Mouse (Mus musculus) hindbrain, embryonic 16.5 days (tissue): ENCODE measurements around the gene Erc2. TPM values are rescaled to one million over a fixed set of nuclear protein-coding genes. Genes with fewer than 3 reads are reported as not detected.

ENCODE experiments used
- ATAC-seq: fragments of 200-750 bp; cut with Nextera tagmentation; 2 replicates; pipeline ENCODE4 v1.8.0; 2017; ENCODE audit warnings: moderate TSS enrichment, moderate library complexity
- H3K27ac ChIP-seq: fragments of 300-500 bp; sonication (generic); 2 replicates; pipeline ENCODE4 v1.5.1; 2014; ENCODE audit warnings: low read depth, mild to moderate bottlenecking, control low read depth, low read length, moderate library complexity
- H3K27me3 ChIP-seq: fragments of 300-500 bp; sonication (generic); replicated peaks from 2 replicates; pipeline ENCODE4 v1.6.1; 2014; ENCODE audit warnings: low read length; ENCODE audit not compliant: control insufficient read depth, insufficient read depth
- H3K36me3 ChIP-seq: fragments of 300-500 bp; sonication (generic); 2 replicates; pipeline ENCODE4 v1.6.1; 2014; ENCODE audit warnings: mild to moderate bottlenecking, low read length, moderate library complexity, mixed read lengths; ENCODE audit not compliant: control insufficient read depth, insufficient read depth
- H3K4me1 ChIP-seq: fragments of 300-500 bp; sonication (generic); 2 replicates; pipeline ENCODE4 v1.6.1; 2014; ENCODE audit warnings: low read depth, low read length; ENCODE audit not compliant: control insufficient read depth, insufficient read depth
- H3K4me2 ChIP-seq: fragments of 300-500 bp; sonication (generic); 2 replicates; pipeline ENCODE4 v1.6.1; 2014; ENCODE audit warnings: mild to moderate bottlenecking, low read length, control low read depth, moderate library complexity
- H3K4me3 ChIP-seq: fragments of 300-500 bp; sonication (generic); 2 replicates; pipeline ENCODE4 v1.5.1; 2014; ENCODE audit warnings: mild to moderate bottlenecking, low read length, control low read depth, moderate library complexity
- H3K9ac ChIP-seq: fragments of 300-500 bp; sonication (generic); 2 replicates; pipeline ENCODE4 v1.6.1; 2014; ENCODE audit warnings: low read depth, mild to moderate bottlenecking, control low read depth, low read length, moderate library complexity
- H3K9me3 ChIP-seq: fragments of 300-500 bp; sonication (generic); 2 replicates; pipeline ENCODE4 v1.6.1; 2014; ENCODE audit warnings: mild to moderate bottlenecking, low read length, moderate library complexity; ENCODE audit not compliant: control insufficient read depth
- WGBS: fragments of 180-500 bp; shearing (Covaris S2); extraction: QIAGEN DNeasy Blood & Tissue Kit; methylation state at CpG from one replicate; pipeline ENCODE4 v1.1.7; 2014; 5-methylcytosine and 5-hydroxymethylcytosine counted together
- polyA plus RNA-seq: library from polyadenylated mRNA; unstranded; fragments of >200 nt; fragmentation: Nextera tagmentation; extraction: Ambion mirVana; gene quantifications from 2 replicates; pipeline ENCODE4 v1.2.1, GENCODE M21; 2015

The Erc2 gene
- polyA plus RNA-seq, 1 experiment from 2014 or later: 73.8 TPM

GRCm38 (mm10) chr14:27823048-27823447, 200.8 kb downstream of the Erc2 start:
- H3K36me3 ChIP-seq: no peaks in the 10 kb centered on the region
- WGBS: 65% methylated on average over 3 of the region's 3 CpGs
- no peak overlapping the region for H3K4me3 ChIP-seq
- H3K4me1 ChIP-seq: no peaks in the 10 kb centered on the region
- no peaks in the 10 kb centered on the region for H3K27me3 ChIP-seq
- ATAC-seq: no peak
- no peak overlapping the region for H3K27ac ChIP-seq
- H3K4me2 ChIP-seq: no peak overlapping the region
- no peaks in the 10 kb centered on the region for H3K9me3 ChIP-seq
- H3K9ac ChIP-seq: no peak overlapping the region

- H3K9ac ChIP-seq: no peak overlapping the region
- no peaks in the 10 kb centered on the region for H3K27me3 ChIP-seq
- no peaks in the 10 kb centered on the region for H3K9me3 ChIP-seq
- WGBS: 72% methylated on average over 6 of the region's 6 CpGs
- H3K27ac ChIP-seq: no peak overlapping the region
- H3K36me3 ChIP-seq: no peaks in the 10 kb centered on the region
- H3K4me3 ChIP-seq: no peak overlapping the region
- no peaks in the 10 kb centered on the region for H3K4me1 ChIP-seq
- H3K4me2 ChIP-seq: no peak overlapping the region
- no peak for ATAC-seq
Measured at GRCm38 (mm10) chr14:27823897-27824296, 201.7 kb downstream of the Erc2 start.

DNA sequence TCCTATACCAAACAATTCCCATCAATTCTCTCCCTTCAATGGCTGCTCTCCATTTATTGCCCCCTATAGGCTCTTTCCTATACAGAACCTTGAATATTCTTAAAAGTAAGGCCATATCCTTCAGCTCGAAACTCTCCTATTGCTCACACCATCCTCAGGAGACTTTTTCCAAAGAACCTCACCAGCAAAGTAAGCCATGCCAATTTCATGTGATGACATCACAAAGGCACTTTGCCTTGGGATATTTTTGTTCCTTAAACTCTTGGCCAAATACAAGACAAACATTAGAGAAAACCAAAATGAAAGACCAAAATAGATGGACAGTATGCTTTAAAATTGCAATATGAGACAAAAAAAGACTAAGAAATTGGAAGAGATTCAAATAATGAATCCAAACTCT, 204.6 kb downstream of the Erc2 start:
- Histone ChIP-seq H3K36me3 (no peaks in the 10 kb centered on the region), H3K4me1 (no peaks in the 10 kb centered on the region), H3K4me3 (no peak overlapping the region), H3K27me3 (no peaks in the 10 kb centered on the region), H3K9me3 (no peaks in the 10 kb centered on the region), H3K9ac (no peak overlapping the region), H3K27ac (no peak overlapping the region), H3K4me2 (no peak overlapping the region)
- ATAC-seq: no peak
- WGBS: 80% methylated on average over 1 of the region's 1 CpGs

DNA sequence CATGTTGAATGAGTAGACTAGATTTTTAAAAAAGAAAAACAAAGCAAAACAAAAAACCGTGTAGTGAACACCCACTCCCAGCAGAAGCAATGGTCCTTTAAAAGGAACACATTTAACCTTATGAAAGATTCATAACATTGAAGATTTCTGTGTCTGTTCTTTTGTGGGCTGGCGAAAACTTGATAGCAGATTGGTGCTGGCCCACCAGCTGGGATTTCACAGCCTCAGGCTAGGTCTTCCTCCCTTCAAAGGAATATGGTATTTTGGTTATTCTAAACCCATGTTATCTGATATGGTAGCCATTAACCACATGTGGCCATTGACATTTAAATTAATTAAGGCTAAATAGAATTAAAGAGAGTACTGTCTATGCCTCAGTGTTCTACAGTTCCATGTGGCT, 205.9 kb downstream of the Erc2 start:
- Histone ChIP-seq H3K4me3 (no peak overlapping the region), H3K27ac (no peak overlapping the region), H3K27me3 (no peaks in the 10 kb centered on the region), H3K4me1 (no peaks in the 10 kb centered on the region), H3K4me2 (no peak overlapping the region), H3K36me3 (no peaks in the 10 kb centered on the region), H3K9ac (no peak overlapping the region), H3K9me3 (no peaks in the 10 kb centered on the region)
- WGBS: 51% methylated on average over 2 of the region's 2 CpGs
- no peak for ATAC-seq

- H3K27me3 ChIP-seq: no peaks in the 10 kb centered on the region
- no peak for ATAC-seq
- no peaks in the 10 kb centered on the region for H3K4me1 ChIP-seq
- H3K9ac ChIP-seq: no peak overlapping the region
- H3K9me3 ChIP-seq: no peaks in the 10 kb centered on the region
- H3K36me3 ChIP-seq: no peaks in the 10 kb centered on the region
- no peak overlapping the region for H3K27ac ChIP-seq
- 75% methylated on average over 4 of the region's 4 CpGs for WGBS
- no peak overlapping the region for H3K4me2 ChIP-seq
- no peak overlapping the region for H3K4me3 ChIP-seq
Measured at GRCm38 (mm10) chr14:27832196-27832595, 210.0 kb downstream of the Erc2 start.

GRCm38 (mm10) chr14:27835351-27835750, 213.1 kb downstream of the Erc2 start:
- Histone ChIP-seq H3K27me3 (no peaks in the 10 kb centered on the region), H3K9me3 (no peaks in the 10 kb centered on the region), H3K4me1 (no peaks in the 10 kb centered on the region), H3K4me3 (no peak overlapping the region), H3K36me3 (no peaks in the 10 kb centered on the region), H3K27ac (no peak overlapping the region), H3K4me2 (no peak overlapping the region), H3K9ac (no peak overlapping the region)
- ATAC-seq: no peak
- 67% methylated on average over 1 of the region's 1 CpGs for WGBS

DNA sequence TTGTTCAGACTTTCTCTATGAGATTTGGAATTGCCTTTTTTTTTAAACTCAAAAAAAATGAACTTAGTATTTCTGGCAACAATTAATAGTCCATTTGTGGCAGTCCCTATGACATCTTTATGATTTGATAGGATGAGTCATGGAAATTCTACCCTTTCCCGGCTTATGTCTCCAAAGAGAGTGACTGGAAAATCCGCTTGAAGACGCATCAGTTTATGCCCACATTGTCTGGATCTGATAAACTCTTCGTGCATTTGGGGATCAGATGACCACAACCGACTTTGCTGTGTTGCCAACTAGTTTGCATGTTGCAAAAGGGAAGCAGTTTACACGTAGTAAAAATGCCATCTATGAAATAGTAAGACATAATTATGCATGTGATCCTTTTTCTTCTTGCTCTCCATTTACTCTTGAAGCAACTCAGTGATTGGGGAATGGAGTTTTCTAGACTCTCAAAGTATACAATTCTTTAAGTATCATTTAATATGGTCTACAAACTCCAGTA, 215.4 kb downstream of the Erc2 start:
- no peak overlapping the region for H3K4me3 ChIP-seq
- H3K27me3 ChIP-seq: no peaks in the 10 kb centered on the region
- ATAC-seq: no peak
- no peaks in the 10 kb centered on the region for H3K36me3 ChIP-seq
- 79% methylated on average over 6 of the region's 6 CpGs for whole genome bisulfite sequencing
- H3K9ac ChIP-seq: no peak overlapping the region
- no peak overlapping the region for H3K4me2 ChIP-seq
- H3K9me3 ChIP-seq: no peaks in the 10 kb centered on the region
- H3K4me1 ChIP-seq: no peaks in the 10 kb centered on the region
- H3K27ac ChIP-seq: no peak overlapping the region

- no peak overlapping the region for H3K4me2 ChIP-seq
- no peaks in the 10 kb centered on the region for H3K36me3 ChIP-seq
- no peak overlapping the region for H3K4me3 ChIP-seq
- no peak overlapping the region for H3K9ac ChIP-seq
- 90% methylated on average over 1 of the region's 1 CpGs for WGBS
- no peaks in the 10 kb centered on the region for H3K9me3 ChIP-seq
- H3K27me3 ChIP-seq: no peaks in the 10 kb centered on the region
- no peak for ATAC-seq
- no peaks in the 10 kb centered on the region for H3K4me1 ChIP-seq
- H3K27ac ChIP-seq: no peak overlapping the region
Measured at GRCm38 (mm10) chr14:27840120-27840519, 217.9 kb downstream of the Erc2 start.

- no peak overlapping the region for H3K9ac ChIP-seq
- H3K4me1 ChIP-seq: no peaks in the 10 kb centered on the region
- no peaks in the 10 kb centered on the region for H3K36me3 ChIP-seq
- H3K27me3 ChIP-seq: no peaks in the 10 kb centered on the region
- no peak overlapping the region for H3K27ac ChIP-seq
- 60% methylated on average over 2 of the region's 2 CpGs for WGBS
- H3K9me3 ChIP-seq: no peaks in the 10 kb centered on the region
- H3K4me3 ChIP-seq: no peak overlapping the region
- ATAC-seq: no peak
- no peak overlapping the region for H3K4me2 ChIP-seq
Measured at GRCm38 (mm10) chr14:27846875-27847274, 224.6 kb downstream of the Erc2 start.

DNA sequence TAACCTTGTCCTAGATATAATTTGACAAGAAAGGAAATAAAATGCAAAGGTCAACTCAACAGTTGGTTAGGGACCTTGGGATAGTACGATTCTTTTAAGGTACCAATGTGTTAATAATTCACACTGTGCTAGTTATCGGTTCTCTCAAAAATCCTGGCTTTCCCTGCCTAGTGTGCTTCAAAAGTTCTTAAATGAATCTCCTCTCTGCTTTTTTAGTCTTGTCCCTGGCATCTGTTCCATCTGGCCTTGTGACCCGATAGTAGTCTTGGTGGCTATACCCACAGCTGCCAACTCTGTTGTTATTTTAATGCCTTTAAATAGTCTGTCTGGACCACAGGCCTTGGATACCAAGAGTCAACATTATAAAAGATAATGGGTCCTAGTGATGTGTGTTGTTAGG, 225.1 kb downstream of the Erc2 start:
- no peaks in the 10 kb centered on the region for H3K36me3 ChIP-seq
- no peak overlapping the region for H3K27ac ChIP-seq
- H3K9me3 ChIP-seq: no peaks in the 10 kb centered on the region
- no peaks in the 10 kb centered on the region for H3K4me1 ChIP-seq
- H3K27me3 ChIP-seq: no peaks in the 10 kb centered on the region
- no peak overlapping the region for H3K4me2 ChIP-seq
- WGBS: 67% methylated on average over 3 of the region's 3 CpGs
- no peak overlapping the region for H3K9ac ChIP-seq
- no peak overlapping the region for H3K4me3 ChIP-seq
- no peak for ATAC-seq
